Mouse (Mus musculus): Measurements from ENCODE around the gene Tmem43.
"Not testable (repeated sequence)": the region's sequence is repeated elsewhere in the genome, so short reads cannot be mapped to it uniquely, and the experiment has no call there.

Gene Tmem43

DNA sequence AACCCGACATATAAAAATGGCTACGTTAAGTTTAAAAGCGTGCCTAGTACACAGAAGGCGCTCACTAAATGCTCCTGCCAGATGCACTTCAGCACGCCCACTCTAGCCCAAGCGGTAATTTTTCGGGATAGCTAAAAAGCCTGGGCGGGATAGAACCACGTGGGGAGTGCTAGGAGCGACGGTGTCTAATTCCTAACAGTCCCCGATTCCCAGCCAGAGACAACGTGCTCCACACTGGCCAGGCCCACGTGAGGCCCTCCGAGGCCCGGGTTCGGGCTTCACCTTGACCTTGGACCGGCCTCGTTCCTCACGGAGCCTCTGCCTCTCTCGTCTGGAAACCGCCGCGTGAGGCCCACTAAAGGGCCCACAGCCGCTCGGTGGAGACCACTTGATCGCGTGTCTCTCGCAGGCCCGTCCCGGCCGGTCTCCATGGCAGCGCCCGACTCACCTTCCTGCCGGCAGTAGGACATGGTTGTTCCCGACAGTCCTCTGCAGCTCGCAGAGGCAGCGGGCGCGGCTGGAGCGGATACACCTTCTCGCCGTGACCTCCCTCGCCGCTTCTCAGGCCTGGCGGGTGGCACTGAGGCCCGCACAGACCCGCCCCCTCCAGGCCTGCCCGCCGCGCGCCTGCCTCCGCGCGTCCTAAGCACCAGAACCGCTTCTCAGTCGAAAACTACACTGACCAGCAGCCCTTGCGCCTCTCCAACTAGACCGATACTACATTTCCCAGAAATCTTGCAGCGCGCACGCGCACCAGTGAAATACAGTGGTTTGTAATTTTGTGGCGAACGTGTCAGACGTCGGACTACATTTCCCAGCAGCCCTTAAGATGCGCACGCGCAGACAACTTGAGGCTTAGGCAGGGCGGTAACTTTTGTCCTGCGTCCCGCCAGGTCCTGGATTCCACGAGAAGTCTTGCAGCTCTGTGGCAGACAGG lies at the start of gene Tmem43, which contains the start of gene Chchd4:
Gene Tmem43 (plus strand): TSS at position 836 of the 937 bp plus-strand sequence.
Gene Chchd4 (minus strand): TSS at position 679 of the 937 bp plus-strand sequence.
- DNase-seq, result peak; percentile 98 to 100

DNA sequence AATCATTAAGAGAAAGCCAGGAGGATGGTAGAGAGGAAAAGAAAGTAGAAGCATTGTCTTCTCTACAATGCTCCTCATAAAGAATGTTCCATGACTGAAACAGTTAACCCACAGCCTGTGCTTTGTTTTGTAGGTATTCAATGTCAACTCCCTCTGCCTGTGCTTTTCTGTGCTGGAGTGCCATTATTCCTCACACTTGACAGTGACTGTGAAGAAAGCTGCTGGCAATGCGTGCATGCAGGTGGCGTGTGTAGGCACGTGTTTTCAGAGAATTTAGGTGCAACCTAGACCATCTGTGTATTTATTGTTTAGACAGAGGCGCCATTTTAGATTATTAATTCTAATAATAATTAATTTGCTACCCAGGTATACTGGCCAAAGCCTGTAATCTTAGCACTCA lies 49.4 kb upstream of the Tmem43 start:
- no peak for DNase-seq

DNA sequence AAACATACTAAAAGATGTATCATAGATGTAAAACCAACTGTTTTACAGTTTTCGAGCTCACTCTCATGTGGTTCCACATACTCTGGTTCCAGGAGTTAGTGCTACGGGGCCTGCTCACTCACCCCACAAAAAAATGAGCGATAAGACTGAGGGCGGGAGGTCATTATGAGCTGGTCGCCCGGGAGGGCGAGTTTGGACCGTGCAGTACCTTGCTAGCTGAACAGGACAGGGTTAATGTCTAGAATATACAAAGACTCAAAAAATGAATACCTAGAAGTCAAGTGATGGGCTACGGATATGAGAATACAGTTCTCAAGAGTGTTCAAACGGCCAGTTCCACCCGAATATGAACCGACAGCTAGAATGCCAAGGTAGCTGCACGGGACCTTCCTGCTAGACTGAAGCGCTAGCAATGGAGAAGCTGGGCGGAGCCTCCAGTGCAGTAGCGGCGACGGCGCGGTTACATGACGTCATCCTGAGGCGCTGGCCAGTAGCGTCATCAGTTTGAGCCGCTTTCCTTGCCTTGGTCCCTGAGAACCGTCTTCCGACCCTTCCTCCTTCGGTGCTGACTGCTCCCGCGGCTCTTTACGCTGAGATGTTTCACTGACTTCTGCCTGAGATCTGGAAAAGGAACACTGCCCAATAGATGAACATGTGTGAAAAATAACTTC lies 32.9 kb upstream of the Tmem43 start:
- DNase-seq, result peak; percentile 95 to 98

DNA sequence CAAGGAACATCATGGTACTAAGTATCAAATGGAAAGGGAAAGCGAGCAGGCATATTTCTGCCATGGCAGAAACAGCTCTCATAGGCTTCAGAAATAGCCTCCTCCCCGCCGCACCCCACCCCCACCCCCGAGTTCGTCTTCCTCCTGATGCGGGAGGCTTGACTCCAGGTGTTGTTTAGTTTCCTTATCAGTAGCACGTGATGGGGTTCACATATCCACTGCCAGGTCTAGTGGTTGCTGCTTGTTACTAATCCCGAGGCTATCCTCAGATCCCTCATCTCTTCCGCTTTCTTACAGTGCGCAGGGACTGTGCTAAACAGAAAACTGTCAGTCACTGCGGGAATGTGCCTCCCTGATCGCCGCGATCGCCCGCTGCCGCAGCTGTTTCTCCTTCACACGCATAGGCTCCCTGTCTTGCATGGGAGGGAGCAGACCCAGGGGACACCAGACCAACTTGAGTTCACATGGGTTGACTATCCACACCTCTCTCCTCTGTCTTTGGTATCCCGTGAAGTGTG lies 32.3 kb upstream of the Tmem43 start:
- DNase-seq, result no peak

DNA sequence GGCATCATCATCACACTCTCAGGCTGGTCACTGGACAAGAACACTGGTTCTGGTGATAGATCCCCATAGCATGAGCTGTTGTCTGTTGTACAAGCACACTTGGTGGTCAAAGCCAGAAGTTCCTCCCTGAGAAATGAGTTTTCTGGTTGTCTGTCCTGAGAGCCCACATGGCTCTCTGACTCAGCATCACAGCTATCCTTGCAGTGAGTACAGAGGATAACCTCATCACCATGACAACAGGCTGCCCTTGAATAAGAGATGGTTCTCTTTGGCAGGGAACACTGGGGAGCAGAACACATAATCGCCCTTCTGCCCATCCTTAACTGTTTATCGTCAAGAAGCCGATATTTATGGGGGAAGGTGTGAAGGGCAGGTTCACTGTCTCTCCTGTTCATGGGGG lies 28.2 kb upstream of the Tmem43 start:
- no peak for DNase-seq

DNA sequence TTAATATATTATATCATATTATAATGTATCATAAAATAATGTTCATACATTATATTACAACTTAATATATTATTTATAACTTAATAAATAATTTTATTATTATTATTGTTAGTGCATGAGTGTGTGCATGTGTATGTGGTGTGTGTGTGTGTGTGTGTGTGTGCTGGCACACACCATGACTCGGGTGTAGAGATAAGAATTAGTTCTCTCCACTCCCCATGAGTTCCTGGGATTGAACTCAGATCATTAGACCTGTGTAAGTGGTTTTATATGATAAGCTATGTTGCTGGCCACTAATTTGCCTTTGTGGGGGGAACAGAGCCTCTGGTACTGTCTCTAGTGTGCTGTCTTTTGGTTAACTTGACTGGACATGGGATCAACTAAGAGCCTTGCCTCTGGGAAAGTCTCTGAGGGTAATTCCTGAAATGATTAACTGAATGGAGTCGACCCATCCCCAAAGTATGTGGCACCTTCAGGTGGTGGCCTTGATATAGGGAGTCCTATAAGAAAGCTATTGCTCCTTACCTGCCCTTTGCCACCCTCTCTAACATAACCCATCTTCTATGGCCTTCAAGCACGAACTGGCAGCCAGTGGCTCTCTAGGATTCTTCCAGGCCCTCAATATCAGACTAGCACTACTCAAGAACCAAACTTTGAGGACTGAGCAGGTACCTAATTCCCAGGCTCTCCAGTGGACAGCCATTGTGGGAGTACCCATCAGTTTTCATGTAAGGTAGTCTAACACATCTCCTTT lies 23.9 kb upstream of the Tmem43 start:
- DNase-seq, result no peak

DNA sequence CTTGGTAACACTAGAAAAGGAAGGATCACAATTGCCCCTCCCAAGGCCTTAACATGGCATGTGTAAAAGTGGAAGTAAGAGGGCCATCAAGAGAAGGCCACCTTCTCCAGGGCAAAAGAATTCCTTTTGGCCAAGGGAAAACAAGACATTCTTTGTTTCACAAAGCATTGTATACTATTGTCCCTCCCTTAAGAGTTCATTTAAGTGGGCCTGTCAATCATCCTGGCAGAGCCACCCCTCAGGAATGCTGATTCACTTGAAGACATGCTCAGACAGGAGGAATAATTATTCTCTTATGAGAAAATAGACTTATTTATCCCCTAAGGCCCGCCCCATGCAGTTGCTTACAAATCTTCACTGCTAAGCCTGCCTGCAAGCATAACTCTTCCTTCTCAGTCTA lies 21.4 kb upstream of the Tmem43 start:
- DNase-seq, result no peak

DNA sequence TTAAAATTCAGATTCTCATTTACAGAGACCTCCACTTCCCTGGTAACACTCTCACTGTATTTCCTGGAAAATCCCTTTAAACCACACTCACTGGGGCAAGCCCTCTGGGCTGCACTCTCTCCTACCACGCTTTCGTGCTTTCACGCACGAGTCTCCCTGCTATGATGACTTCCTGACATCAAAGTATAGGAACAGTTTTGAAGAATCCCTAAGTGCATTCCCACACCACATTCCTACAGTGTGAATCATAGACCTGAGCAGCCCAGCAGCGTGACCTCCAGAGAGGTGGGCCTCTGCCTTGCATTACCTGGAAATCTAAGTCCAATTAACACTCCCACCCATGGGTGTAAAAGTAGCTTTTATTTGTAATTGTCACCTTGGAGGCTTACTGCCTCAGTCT lies 19.0 kb upstream of the Tmem43 start:
- DNase-seq, result no peak

DNA sequence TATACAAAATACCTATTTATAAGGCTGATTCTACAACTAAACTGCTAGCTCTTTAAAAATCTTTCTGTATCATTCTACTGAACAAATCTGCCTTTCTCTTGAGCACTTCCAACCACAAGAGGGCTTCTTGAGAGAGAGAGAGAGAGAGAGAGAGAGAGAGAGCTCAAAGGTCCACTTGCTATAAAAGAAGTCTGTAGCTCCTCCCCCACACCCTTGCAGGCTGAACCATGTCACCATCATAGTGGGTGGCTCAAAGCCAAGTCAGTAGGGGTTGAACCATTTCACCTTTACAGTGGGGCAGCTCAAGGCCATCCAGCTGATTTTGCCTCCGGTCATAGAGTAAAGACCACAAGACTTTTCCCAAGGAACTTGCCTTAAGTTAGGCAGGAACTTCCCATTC lies 14.0 kb upstream of the Tmem43 start:
- DNase-seq, result no peak

DNA sequence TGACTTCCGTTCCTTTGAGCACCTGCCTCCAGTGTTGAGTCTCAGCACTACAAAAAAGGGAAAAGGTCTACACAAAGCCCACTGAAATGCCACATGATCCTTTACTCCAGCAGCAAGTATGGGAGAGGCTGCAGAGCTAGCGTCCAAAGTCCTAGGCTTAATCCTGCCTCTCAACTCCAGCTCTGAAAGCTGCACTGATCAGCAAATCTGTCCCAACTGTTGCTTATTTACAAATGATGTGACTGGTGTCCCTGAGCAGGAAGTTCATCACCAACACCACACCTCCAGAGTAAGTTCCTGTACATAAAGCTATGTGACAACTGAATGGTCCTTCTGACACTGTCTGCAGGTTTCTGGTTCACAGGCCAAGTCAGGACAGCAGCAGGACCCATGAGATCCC lies 7.7 kb upstream of the Tmem43 start:
- no peak for DNase-seq

DNA sequence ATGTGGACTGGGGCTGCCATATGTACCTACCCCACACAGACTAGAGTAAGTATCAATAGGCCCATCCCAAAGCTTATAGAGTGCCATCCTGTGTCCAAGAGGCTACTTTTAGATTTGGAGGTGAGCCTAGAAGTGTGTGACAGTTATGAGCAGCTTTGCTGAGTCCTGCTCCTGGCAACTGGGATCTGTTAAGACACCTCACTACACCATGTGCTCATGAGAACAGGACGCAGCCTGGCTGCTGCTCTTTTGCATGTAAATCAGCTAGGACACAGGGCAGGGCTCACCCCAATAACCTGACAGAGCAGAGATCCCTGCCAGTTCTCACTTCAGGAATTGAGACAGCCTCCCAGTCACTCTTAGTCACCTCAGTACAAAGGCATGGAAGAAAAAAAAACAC lies 6.4 kb upstream of the Tmem43 start:
- no peak for DNase-seq

DNA sequence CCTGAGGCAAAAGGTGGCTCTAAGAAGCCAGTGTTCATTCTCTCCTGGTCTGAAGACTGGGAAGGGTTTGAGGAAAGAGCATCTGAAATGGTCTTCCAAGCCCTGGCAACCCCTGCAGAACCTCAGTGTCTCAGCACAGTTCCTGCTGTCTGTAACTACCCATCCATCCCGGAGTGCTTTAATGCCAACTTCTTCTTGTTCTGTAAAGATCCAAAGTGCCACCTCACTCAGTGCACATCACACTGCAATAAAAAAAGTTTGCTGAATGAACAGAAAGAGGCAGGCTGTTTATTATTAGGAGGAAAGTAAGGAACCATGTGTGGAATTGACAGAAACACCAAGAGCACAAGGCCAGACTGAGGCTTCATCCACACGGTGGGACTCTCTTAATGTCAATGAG lies 2.8 kb upstream of the Tmem43 start:
- DNase-seq, result no peak

DNA sequence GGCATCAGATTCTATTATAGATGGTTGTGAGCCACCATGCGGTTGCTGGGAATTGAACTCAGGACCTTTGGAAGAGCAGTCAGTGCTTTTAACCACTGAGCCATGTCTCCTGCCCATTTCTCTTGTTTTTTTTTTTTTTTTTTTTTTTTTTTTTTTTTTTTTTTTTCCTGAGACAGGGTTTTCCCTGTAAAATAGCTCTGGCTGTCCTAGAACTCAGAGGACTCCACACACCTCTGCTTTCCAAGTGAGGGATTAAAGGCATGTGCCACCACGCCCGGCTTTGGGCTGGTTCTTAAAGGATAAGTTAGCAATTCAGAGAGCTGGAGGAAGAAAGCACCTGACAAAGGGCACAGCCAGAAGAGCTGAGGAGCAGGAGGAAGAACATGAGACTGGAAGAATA lies 2.1 kb upstream of the Tmem43 start:
- DNase-seq, result not testable (repeated sequence)

DNA sequence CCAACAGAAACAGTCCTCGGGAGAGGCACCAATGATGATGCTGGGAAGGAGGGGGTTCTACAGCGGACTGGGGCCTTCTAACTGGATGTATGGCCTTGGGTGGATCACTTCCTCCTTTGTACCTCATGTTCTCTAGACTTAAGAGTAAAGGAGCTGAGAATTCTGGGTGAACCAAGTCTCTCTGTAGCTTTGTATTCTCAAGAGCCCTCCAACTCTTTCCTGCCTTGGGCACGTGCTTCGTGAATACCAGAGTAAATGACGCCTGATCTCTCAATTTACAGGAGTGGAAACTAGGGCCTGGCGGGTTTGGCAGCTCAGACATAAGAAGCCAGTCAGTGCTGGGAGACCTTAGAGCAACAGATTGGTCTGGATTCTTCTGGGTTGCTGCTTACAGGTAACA lies 1.2 kb upstream of the Tmem43 start:
- peak in 1 of 2 experiments; percentile 18 for DNase-seq

DNA sequence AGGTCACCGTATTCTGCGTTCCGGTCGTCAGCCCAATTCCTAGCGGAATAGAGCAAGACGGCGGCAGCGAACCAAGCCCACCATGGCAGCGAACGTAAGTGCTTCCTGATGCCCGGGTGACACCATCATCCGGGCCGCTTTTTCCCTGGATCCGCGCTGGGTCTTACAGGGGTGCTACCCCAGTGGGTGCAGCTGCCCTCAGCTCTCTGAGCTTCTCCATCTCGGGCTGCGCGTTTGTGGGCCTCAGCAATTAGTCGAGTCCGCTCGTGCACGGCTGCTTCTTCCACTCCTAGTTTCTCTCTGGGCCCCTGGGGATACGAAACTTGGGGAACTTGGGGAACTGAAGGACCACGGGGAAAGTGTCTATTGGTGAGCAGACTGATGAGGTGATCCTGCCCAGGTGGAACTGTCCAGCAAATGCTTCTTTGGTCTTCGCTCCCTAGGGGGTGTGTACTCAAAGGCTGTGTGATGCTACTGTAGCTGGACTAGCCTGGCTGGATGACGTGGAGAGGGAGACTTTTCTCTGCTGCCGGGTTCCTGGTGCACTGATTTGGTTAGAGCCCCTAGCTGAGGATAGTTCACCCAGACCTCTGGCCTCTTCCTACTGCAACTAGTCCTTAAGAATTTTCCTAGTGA lies 420 bp downstream of the Tmem43 start:
- no peak for DNase-seq

DNA sequence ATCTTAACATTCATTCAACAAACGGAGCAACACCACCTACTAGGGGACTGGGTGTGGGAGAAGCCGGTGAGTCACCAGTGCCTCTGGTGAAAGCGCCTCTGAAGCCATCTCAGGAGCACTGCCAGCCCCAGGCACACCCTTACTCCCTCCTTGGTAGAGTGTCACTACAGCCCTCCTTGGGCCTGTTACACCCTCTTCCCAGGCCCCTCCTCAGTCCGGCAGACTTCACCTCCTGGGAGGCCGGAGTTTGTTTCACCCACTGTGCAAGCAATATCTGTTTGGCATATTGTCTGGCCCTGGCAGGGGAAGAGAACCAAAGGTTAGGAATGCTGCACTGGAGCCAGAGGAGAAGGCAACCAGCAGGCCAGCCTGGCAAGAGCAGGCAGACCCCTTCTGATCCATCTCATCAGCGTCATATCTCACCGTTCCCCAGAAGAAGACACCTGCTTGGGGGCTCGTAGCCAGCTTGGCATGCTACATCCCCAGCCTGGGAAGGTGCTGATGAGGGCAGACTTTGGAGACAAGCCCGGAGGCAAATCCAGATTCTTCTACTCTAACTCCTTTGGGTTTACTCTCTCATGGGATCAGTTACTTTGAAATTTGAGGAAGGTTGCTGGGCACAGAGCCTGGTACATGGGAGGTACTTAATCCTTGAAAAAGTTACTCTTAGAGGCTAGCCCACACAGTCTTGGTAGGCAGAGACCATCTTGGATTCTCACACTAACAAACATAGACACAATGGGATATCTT lies 1.1 kb downstream of the Tmem43 start:
- DNase-seq, result peak in 1 of 2 experiments; percentile 17

DNA sequence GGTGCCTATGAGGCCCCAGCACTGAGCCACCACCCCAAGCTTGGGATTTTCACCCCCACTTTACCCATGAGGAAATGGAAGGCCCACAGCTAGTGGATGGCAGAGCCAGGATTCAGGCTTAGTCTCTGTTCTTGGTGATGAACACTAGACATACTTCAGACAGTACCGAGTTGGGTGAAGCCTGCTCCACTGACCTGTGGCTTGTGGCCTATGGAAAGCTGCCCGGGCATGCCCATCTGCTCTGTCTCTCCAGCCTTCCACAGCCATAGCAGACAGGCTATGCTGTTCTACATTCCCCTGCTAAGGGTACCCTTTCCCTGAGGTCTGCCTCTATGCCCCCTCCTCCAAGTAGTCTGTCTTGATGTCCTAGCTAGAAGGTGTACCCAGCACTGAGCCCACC lies 3.0 kb downstream of the Tmem43 start:
- no peak for DNase-seq

DNA sequence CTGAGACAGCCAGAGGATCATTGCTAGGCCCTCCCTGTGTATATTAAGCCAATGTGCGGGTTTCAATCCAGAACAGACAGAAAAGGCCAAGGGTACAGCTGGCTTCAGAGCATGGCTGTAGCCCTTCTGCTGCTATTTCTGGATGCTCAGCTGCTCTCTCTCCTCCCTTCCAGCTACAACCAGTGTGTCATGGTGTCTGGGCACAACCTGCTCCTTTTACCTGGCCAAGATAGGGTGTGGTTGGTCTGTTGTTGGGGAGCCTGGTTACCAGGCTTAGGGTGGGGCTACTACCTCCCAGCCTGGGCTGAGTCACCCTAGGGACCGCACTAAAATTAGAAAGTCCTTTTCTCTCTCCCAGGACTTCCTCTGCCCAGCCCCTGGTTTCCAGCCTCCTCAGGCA lies 9.9 kb downstream of the Tmem43 start:
- DNase-seq, result no peak

DNA sequence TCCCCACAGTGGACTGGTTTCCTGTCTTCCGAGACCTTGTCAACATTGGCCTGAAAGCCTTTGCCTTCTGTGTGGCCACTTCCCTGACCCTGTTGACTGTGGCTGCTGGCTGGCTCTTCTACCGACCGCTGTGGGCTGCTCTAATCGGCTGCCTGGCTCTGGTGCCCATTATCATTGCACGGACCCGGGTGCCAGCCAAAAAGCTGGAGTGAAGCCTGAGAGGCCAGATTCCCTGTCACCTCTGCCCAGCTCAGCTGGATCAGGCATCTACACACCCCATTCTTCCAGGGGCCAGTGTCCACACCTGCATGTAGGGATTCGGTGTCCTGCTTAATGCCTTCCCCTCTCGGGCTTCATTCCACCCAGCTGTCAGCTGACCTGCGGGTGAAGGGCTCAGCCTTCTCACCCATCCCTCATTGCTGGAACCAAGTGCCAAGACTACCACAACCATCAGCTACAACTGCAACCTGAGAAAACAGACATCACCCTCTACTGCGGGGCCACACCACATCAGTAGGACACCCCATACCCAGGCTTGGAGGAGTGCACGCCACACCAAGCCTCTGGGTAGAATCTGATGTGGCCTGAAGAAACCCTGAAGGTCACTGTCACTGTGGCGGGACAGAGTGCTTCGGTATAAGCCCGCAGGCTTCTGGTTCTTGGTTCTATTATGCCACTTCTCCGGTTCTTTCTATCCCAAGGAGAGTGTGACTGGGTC lies 13.4 kb downstream of the Tmem43 start:
- no peak for DNase-seq

DNA sequence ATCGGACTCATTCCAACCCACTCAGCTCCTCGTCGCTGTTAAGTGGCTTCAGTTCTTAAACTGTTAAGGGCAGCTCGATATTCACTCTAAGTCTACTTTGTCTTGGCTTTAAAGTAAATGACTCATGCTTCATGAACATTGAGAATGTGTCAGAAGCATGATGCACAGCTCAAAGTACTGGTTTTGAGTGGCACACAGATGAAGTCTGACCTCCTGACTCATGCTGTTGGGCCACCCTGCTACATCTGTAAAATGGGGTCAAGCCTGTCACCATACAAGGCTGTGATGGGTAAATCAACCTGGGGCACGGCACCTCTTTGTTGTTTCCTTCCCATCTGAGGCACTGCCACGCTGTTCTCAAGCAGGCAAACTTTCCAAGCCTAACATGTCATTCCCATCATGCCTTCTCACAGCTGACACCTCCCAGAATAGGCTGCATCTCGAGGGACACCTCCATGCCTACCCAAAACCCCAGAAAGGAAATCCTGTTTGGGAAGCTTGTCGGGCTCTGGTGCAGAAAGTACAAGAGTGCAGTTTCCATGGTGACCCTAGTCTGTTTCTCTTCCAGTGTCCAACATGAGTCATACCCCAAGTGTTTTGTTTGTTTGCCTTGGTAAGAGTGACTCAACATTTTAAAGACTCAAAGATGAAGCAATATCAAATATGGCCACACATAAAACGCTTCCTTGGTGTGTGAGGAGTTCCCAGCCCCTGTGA lies 15.2 kb downstream of the Tmem43 start:
- no peak for DNase-seq

DNA sequence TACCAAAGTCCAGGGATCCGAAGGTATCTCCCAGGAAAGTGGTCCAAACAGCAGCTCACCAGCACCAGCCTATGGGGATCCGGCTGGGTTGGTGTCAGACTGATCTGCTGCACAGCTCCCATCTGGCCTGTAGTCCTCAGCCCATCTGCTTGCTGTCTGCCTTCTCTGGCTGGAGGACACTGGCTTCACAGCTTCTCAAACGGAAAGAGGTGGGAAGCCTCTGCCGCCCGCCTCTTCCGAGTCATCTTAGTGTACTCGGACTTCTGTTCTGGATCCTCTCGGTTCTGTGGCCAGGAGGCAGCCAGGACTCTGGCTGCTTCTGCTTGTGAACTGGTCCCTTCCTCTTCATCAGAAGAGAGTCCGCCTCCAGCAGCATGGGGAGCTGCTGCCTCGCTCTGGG lies 16.4 kb downstream of the Tmem43 start:
- no peak for DNase-seq
